Mouse (Mus musculus) kidney, adult 2 months (tissue): Measurements from ENCODE around the gene Abraxas2. TPM values are rescaled to one million over a fixed set of nuclear protein-coding genes. Genes with fewer than 3 reads are reported as not detected.

Source experiments
- DNase-seq: peaks from one replicate; pipeline ENCODE4 v3.0.0; 2021
- H3K27ac ChIP-seq: fragments of 200-500 bp; 2 replicates; pipeline ENCODE4 v1.5.1; 2012; ENCODE audit warnings: low read depth, low read length, control low read depth, inconsistent platforms; ENCODE audit not compliant: insufficient read depth
- H3K27me3 ChIP-seq: fragments of 200-500 bp; replicated peaks from 2 replicates; pipeline ENCODE4 v1.6.1; 2012; ENCODE audit warnings: mild to moderate bottlenecking, moderate library complexity, low read length, inconsistent platforms; ENCODE audit not compliant: control insufficient read depth, insufficient read depth
- H3K36me3 ChIP-seq: fragments of 200-500 bp; 2 replicates; pipeline ENCODE4 v1.6.1; 2012; ENCODE audit warnings: mild to moderate bottlenecking, moderate library complexity, low read length, inconsistent platforms; ENCODE audit not compliant: control insufficient read depth, insufficient read depth
- H3K4me1 ChIP-seq: fragments of 200-500 bp; 2 replicates; pipeline ENCODE4 v1.6.1; 2011; ENCODE audit warnings: low read length; ENCODE audit not compliant: control insufficient read depth, insufficient read depth
- H3K4me3 ChIP-seq: fragments of 200-500 bp; 2 replicates; pipeline ENCODE4 v1.5.1; 2011; ENCODE audit warnings: mild to moderate bottlenecking, low read depth, low read length, control low read depth; ENCODE audit not compliant: insufficient read depth
- CTCF ChIP-seq: fragments of 200-500 bp; conservative IDR thresholded peaks from 2 replicates; pipeline ENCODE4 v1.5.1; 2011; ENCODE audit warnings: low read depth, mild to moderate bottlenecking, control low read depth, low read length, moderate library complexity, mixed read lengths; ENCODE audit not compliant: insufficient read depth, insufficient read length
- POLR2A ChIP-seq: fragments of 200-500 bp; IDR thresholded peaks from one replicate; pipeline ENCODE4 v1.6.1; 2011; ENCODE audit warnings: low read depth, low read length, control low read depth
- WGBS: fragments of 180-500 bp; shearing (Covaris S2); methylation state at CpG from one replicate; pipeline ENCODE4 v1.1.7; 2018; 5-methylcytosine and 5-hydroxymethylcytosine counted together
- polyA plus RNA-seq: library from polyadenylated mRNA; depleted of rRNA; stranded (reverse); fragments of >200 nt; gene quantifications from 2 replicates; pipeline ENCODE4 v1.2.3, GENCODE M21; 2012

Abraxas2 gene
- polyA plus RNA-seq, 1 experiment, result 17.9 TPM

GRCm38 (mm10) chr7:132882343-132882742 is 23.3 kb downstream of the Abraxas2 start:
- Histone ChIP-seq H3K4me3 (no peak overlapping the region), H3K36me3 (peaks cover 12% of the 10 kb centered on the region), H3K4me1 (no peaks in the 10 kb centered on the region), H3K27me3 (no peaks in the 10 kb centered on the region), H3K27ac (no peak overlapping the region)
- DNase-seq, result no peak
- 76% methylated on average over 2 of the region's 2 CpGs for WGBS
- no peak for TF ChIP-seq POLR2A
- peak; percentile 16; the same call in 1 of the 2 replicates for TF ChIP-seq CTCF

GRCm38 (mm10) chr7:132884031-132884430 is 25.0 kb downstream of the Abraxas2 start:
- peak; percentile 34 for TF ChIP-seq CTCF
- TF ChIP-seq POLR2A, result no peak
- Histone ChIP-seq H3K27ac (no peak overlapping the region), H3K36me3 (peaks cover 6% of the 10 kb centered on the region), H3K4me3 (no peak overlapping the region), H3K4me1 (no peaks in the 10 kb centered on the region), H3K27me3 (no peaks in the 10 kb centered on the region)
- DNase-seq, result no peak
- WGBS, result 91% methylated on average over 7 of the region's 7 CpGs

- H3K36me3 ChIP-seq, result peaks cover 2% of the 10 kb centered on the region; the same call in 1 of the 2 replicates
- peaks cover under 1% of the 10 kb centered on the region; the same call in 1 of the 2 replicates for H3K4me1 ChIP-seq
- no peak overlapping the region for H3K4me3 ChIP-seq
- 51% methylated on average over 7 of the region's 7 CpGs for WGBS
- no peak for TF ChIP-seq CTCF
- TF ChIP-seq POLR2A, result no peak
- peak; percentile 28 for DNase-seq
- no peak overlapping the region; the same call in 1 of the 2 replicates for H3K27ac ChIP-seq
- no peaks in the 10 kb centered on the region for H3K27me3 ChIP-seq
These were observed 28.2 kb downstream of the Abraxas2 start for GRCm38 (mm10) chr7:132887019-132887804.

- Histone ChIP-seq H3K36me3 (no peaks in the 10 kb centered on the region), H3K4me3 (no peak overlapping the region), H3K4me1 (peaks cover 9% of the 10 kb centered on the region), H3K27ac (no peak overlapping the region), H3K27me3 (no peaks in the 10 kb centered on the region)
- TF ChIP-seq CTCF (no peak), POLR2A (no peak)
- DNase-seq, result no peak
- 70% methylated on average over 3 of the region's 3 CpGs for WGBS
These were observed 29.0 kb downstream of the Abraxas2 start for GRCm38 (mm10) chr7:132888052-132888451.

- Histone ChIP-seq H3K27ac (0 out of 2 replicates have a peak overlapping the region, but pooled peaks have one; percentile 33), H3K4me1 (peaks cover 9% of the 10 kb centered on the region), H3K4me3 (no peak overlapping the region), H3K36me3 (no peaks in the 10 kb centered on the region), H3K27me3 (no peaks in the 10 kb centered on the region)
- DNase-seq, result no peak
- TF ChIP-seq CTCF (no peak), POLR2A (no peak)
- 66% methylated on average over 4 of the region's 4 CpGs for WGBS
These were observed 29.7 kb downstream of the Abraxas2 start for GRCm38 (mm10) chr7:132888518-132889249.

- no peak for TF ChIP-seq POLR2A
- no peak for TF ChIP-seq CTCF
These were observed 30.7 kb downstream of the Abraxas2 start for GRCm38 (mm10) chr7:132889691-132890090.

GRCm38 (mm10) chr7:132890201-132890600 is 31.2 kb downstream of the Abraxas2 start:
- DNase-seq, result no peak
- no peak overlapping the region for H3K27ac ChIP-seq
- H3K4me1 ChIP-seq, result peaks cover 9% of the 10 kb centered on the region
- no peaks in the 10 kb centered on the region for H3K36me3 ChIP-seq
- H3K4me3 ChIP-seq, result no peak overlapping the region
- 89% methylated on average over 5 of the region's 5 CpGs for WGBS
- H3K27me3 ChIP-seq, result no peaks in the 10 kb centered on the region
- no peak for TF ChIP-seq POLR2A

More at GRCm38 (mm10) chr7:132889691-132890090, 30.7 kb downstream of the Abraxas2 start:
- 74% methylated on average over 8 of the region's 8 CpGs for WGBS
- DNase-seq, result no peak
- Histone ChIP-seq H3K4me3 (no peak overlapping the region), H3K27ac (no peak overlapping the region), H3K27me3 (no peaks in the 10 kb centered on the region), H3K4me1 (peaks cover 9% of the 10 kb centered on the region), H3K36me3 (no peaks in the 10 kb centered on the region)
